Mouse (Mus musculus) neural tube, embryonic 11.5 days (tissue): ENCODE results near the gene C6. TPM values are rescaled to one million over a fixed set of nuclear protein-coding genes. Genes with fewer than 3 reads are reported as not detected.

Source experiments
- ATAC-seq: fragments of 200-750 bp; cut with Nextera tagmentation; 2 replicates; pipeline ENCODE4 v1.8.0; 2017; ENCODE audit warnings: moderate number of reproducible peaks, mild to moderate bottlenecking, moderate TSS enrichment, moderate library complexity; ENCODE audit not compliant: insufficient read depth, low FRiP score, low TSS enrichment
- DNase-seq: peaks from one replicate; pipeline ENCODE4 v3.0.0-alpha.2; 2015; ENCODE audit warnings: low spot score
- H3K27ac ChIP-seq: fragments of 300-500 bp; sonication (generic); 2 replicates; pipeline ENCODE4 v1.5.1; 2014; ENCODE audit warnings: low read depth, mild to moderate bottlenecking, low read length
- H3K27me3 ChIP-seq: fragments of 300-500 bp; sonication (generic); 2 replicates; pipeline ENCODE4 v1.6.1; 2014; ENCODE audit warnings: mild to moderate bottlenecking, low read length, mixed read lengths; ENCODE audit not compliant: control insufficient read depth, insufficient read depth
- H3K36me3 ChIP-seq: fragments of 300-500 bp; sonication (generic); 2 replicates; pipeline ENCODE4 v1.6.1; 2014; ENCODE audit warnings: mild to moderate bottlenecking, low read length, moderate library complexity, mixed read lengths; ENCODE audit not compliant: control insufficient read depth, insufficient read depth
- H3K4me1 ChIP-seq: fragments of 300-500 bp; sonication (generic); 2 replicates; pipeline ENCODE4 v1.6.1; 2014; ENCODE audit warnings: low read length, mixed read lengths; ENCODE audit not compliant: control insufficient read depth, insufficient read depth
- H3K4me2 ChIP-seq: fragments of 300-500 bp; sonication (generic); 2 replicates; pipeline ENCODE4 v1.6.1; 2014; ENCODE audit warnings: low read depth, mild to moderate bottlenecking, moderate library complexity
- H3K4me3 ChIP-seq: fragments of 300-500 bp; sonication (generic); 2 replicates; pipeline ENCODE4 v1.5.1; 2014; ENCODE audit warnings: low read depth, low read length
- H3K9ac ChIP-seq: fragments of 300-500 bp; sonication (generic); 2 replicates; pipeline ENCODE4 v1.6.1; 2014; ENCODE audit warnings: mild to moderate bottlenecking, low read length
- H3K9me3 ChIP-seq: fragments of 300-500 bp; sonication (generic); 2 replicates; pipeline ENCODE4 v1.6.1; 2016; ENCODE audit warnings: low read length; ENCODE audit not compliant: control insufficient read depth
- WGBS: fragments of 180-500 bp; shearing (Covaris S2); extraction: QIAGEN DNeasy Blood & Tissue Kit; methylation state at CpG from one replicate; pipeline ENCODE4 v1.1.7; 2014; 5-methylcytosine and 5-hydroxymethylcytosine counted together
- polyA plus RNA-seq: library from polyadenylated mRNA; unstranded; fragments of >200 nt; fragmentation: Nextera tagmentation; extraction: Ambion mirVana; gene quantifications from 2 replicates; pipeline ENCODE4 v1.2.1, GENCODE M21; 2014

Gene C6
- not detected in 2 replicates for polyA plus RNA-seq

GRCm38 (mm10) chr15:4726830-4727310 is at the start of gene C6:
Gene C6 (plus strand): TSS chr15:4727175.
- no peak for ATAC-seq
- no peak for DNase-seq
- no peak within 1 kb of the TSS for H3K27ac ChIP-seq
- no peaks in the 10 kb centered on the region for H3K36me3 ChIP-seq
- no peak within 1 kb of the TSS for H3K4me2 ChIP-seq
- H3K4me3 ChIP-seq: no peak within 1 kb of the TSS
- WGBS: 87% methylated on average over 9 of the region's 9 CpGs
- H3K27me3 ChIP-seq: no peaks in the 10 kb centered on the region
- no peak within 1 kb of the TSS for H3K9ac ChIP-seq
- no peaks in the 10 kb centered on the region for H3K9me3 ChIP-seq
- H3K4me1 ChIP-seq: no peaks in the 10 kb centered on the region

GRCm38 (mm10) chr15:4697604-4698003 is 29.4 kb upstream of the C6 start:
- Histone ChIP-seq H3K27ac (no peak overlapping the region), H3K9me3 (peaks cover 5% of the 10 kb centered on the region; the same call in 1 of the 2 replicates), H3K4me1 (no peaks in the 10 kb centered on the region), H3K4me3 (no peak overlapping the region), H3K36me3 (no peaks in the 10 kb centered on the region), H3K27me3 (no peaks in the 10 kb centered on the region), H3K4me2 (no peak overlapping the region), H3K9ac (no peak overlapping the region)
- 88% methylated on average over 4 of the region's 4 CpGs for WGBS
- ATAC-seq (no peak), DNase-seq (no peak)

- Histone ChIP-seq H3K9me3 (no peaks in the 10 kb centered on the region), H3K4me2 (no peak overlapping the region), H3K9ac (no peak overlapping the region), H3K4me3 (no peak overlapping the region), H3K27ac (no peak overlapping the region), H3K27me3 (no peaks in the 10 kb centered on the region), H3K4me1 (no peaks in the 10 kb centered on the region), H3K36me3 (no peaks in the 10 kb centered on the region)
- DNase-seq: no peak
- ATAC-seq: no peak
- 86% methylated on average over 1 of the region's 1 CpGs for WGBS
These were observed 7.2 kb downstream of the C6 start for GRCm38 (mm10) chr15:4734150-4734549.

- Histone ChIP-seq H3K4me3 (no peak overlapping the region), H3K36me3 (no peaks in the 10 kb centered on the region)
- 84% methylated on average over 2 of the region's 2 CpGs for WGBS
These were observed 8.1 kb downstream of the C6 start for GRCm38 (mm10) chr15:4734996-4735609.

GRCm38 (mm10) chr15:4747656-4748055 is 20.7 kb downstream of the C6 start:
- Histone ChIP-seq H3K4me3 (no peak overlapping the region), H3K9ac (no peak overlapping the region), H3K4me2 (no peak overlapping the region), H3K36me3 (no peaks in the 10 kb centered on the region), H3K27me3 (no peaks in the 10 kb centered on the region), H3K9me3 (no peaks in the 10 kb centered on the region), H3K27ac (no peak overlapping the region), H3K4me1 (no peaks in the 10 kb centered on the region)
- 86% methylated on average over 3 of the region's 3 CpGs for WGBS
- no peak for DNase-seq
- no peak for ATAC-seq

More at GRCm38 (mm10) chr15:4734996-4735609, 8.1 kb downstream of the C6 start:
- no peaks in the 10 kb centered on the region for H3K9me3 ChIP-seq
- no peaks in the 10 kb centered on the region for H3K4me1 ChIP-seq
- H3K27ac ChIP-seq: no peak overlapping the region
- no peak overlapping the region for H3K4me2 ChIP-seq
- H3K9ac ChIP-seq: no peak overlapping the region
- DNase-seq (no peak), ATAC-seq (no peak)
- H3K27me3 ChIP-seq: no peaks in the 10 kb centered on the region

GRCm38 (mm10) chr15:4790378-4790777 is 63.4 kb downstream of the C6 start:
- 63% methylated on average over 3 of the region's 3 CpGs for WGBS
- Histone ChIP-seq H3K9ac (no peak overlapping the region), H3K4me1 (no peaks in the 10 kb centered on the region), H3K4me2 (no peak overlapping the region), H3K4me3 (no peak overlapping the region), H3K9me3 (no peaks in the 10 kb centered on the region), H3K36me3 (no peaks in the 10 kb centered on the region), H3K27me3 (no peaks in the 10 kb centered on the region), H3K27ac (no peak overlapping the region)
- DNase-seq (no peak), ATAC-seq (no peak)

GRCm38 (mm10) chr15:4796861-4797260 is 69.9 kb downstream of the C6 start:
- Histone ChIP-seq H3K9me3 (no peaks in the 10 kb centered on the region), H3K9ac (no peak overlapping the region), H3K4me2 (no peak overlapping the region), H3K36me3 (no peaks in the 10 kb centered on the region), H3K27me3 (no peaks in the 10 kb centered on the region), H3K4me3 (no peak overlapping the region), H3K27ac (no peak overlapping the region), H3K4me1 (no peaks in the 10 kb centered on the region)
- ATAC-seq (no peak), DNase-seq (no peak)
- 80% methylated on average over 4 of the region's 4 CpGs for WGBS

GRCm38 (mm10) chr15:4804256-4804655 is 77.3 kb downstream of the C6 start:
- Histone ChIP-seq H3K9ac (no peak overlapping the region), H3K27me3 (no peaks in the 10 kb centered on the region), H3K9me3 (no peaks in the 10 kb centered on the region), H3K4me3 (no peak overlapping the region), H3K4me2 (no peak overlapping the region), H3K27ac (no peak overlapping the region), H3K4me1 (no peaks in the 10 kb centered on the region), H3K36me3 (no peaks in the 10 kb centered on the region)
- WGBS: 90% methylated on average over 2 of the region's 2 CpGs
- no peak for ATAC-seq
- no peak for DNase-seq

- Histone ChIP-seq H3K4me3 (no peak overlapping the region), H3K9me3 (no peaks in the 10 kb centered on the region), H3K4me2 (no peak overlapping the region), H3K4me1 (no peaks in the 10 kb centered on the region), H3K27me3 (no peaks in the 10 kb centered on the region), H3K27ac (no peak overlapping the region), H3K36me3 (no peaks in the 10 kb centered on the region), H3K9ac (no peak overlapping the region)
- DNase-seq: no peak
- ATAC-seq: no peak
- WGBS: 83% methylated on average over 5 of the region's 5 CpGs
These were observed 81.2 kb downstream of the C6 start for GRCm38 (mm10) chr15:4808131-4808530.
